Mouse (Mus musculus) ES-E14 (cell line): Measurements from ENCODE around the gene Bmper. TPM values are rescaled to one million over a fixed set of nuclear protein-coding genes. Genes with fewer than 3 reads are reported as not detected.

Experiments
- DNase-seq: peaks from one replicate; pipeline ENCODE4 v3.0.0-alpha.2; 2013; ENCODE audit warnings: low read depth, low spot score
- H3K27ac ChIP-seq: 2 replicates; pipeline ENCODE4 v1.5.1; 2012; ENCODE audit warnings: low read depth, mild to moderate bottlenecking, low read length, moderate library complexity, mixed read lengths; ENCODE audit not compliant: poor library complexity, insufficient read depth, severe bottlenecking
- H3K36me3 ChIP-seq: 2 replicates; pipeline ENCODE4 v1.6.1; 2012; ENCODE audit warnings: mild to moderate bottlenecking, low read length, moderate library complexity, mixed read lengths; ENCODE audit not compliant: control insufficient read depth, poor library complexity, insufficient read depth, severe bottlenecking
- H3K4me1 ChIP-seq, 2 experiments: fragments of 150-350 bp in 1 of 2; sonication (generic) in 1 of 2; 2 replicates each; pipeline ENCODE4 v1.6.1; 2012; ENCODE audit warnings: low read length in 2 of 2, mild to moderate bottlenecking in 1 of 2, mixed read lengths in 1 of 2; ENCODE audit not compliant: control insufficient read depth in 2 of 2, insufficient read depth in 2 of 2, poor library complexity in 1 of 2
- H3K4me3 ChIP-seq, 2 experiments: fragments of 150-350 bp in 1 of 2; sonication (generic) in 1 of 2; 2 replicates each; pipeline ENCODE4 v1.5.1; 2012; ENCODE audit warnings: low read length in 2 of 2, low read depth in 1 of 2, mild to moderate bottlenecking in 1 of 2, mixed read lengths in 1 of 2; ENCODE audit not compliant: insufficient read depth in 1 of 2, poor library complexity in 1 of 2, severe bottlenecking in 1 of 2
- H3K9ac ChIP-seq: 2 replicates; pipeline ENCODE4 v1.6.1; 2012; ENCODE audit warnings: low read depth, mild to moderate bottlenecking, low read length, mixed read lengths; ENCODE audit not compliant: poor library complexity, insufficient read depth, severe bottlenecking
- H3K9me3 ChIP-seq: fragments of 150-350 bp; sonication (generic); 2 replicates; pipeline ENCODE4 v1.6.1; 2012; ENCODE audit warnings: low read depth, mild to moderate bottlenecking, low read length; ENCODE audit not compliant: control insufficient read depth, insufficient read depth
- CHD2 ChIP-seq: IDR thresholded peaks from 2 replicates; pipeline ENCODE4 v1.6.1; 2014; ENCODE audit warnings: mild to moderate bottlenecking, low read depth, low read length, inconsistent platforms
- HCFC1 ChIP-seq: IDR thresholded peaks from 2 replicates; pipeline ENCODE4 v1.6.1; 2012; ENCODE audit warnings: low read length, inconsistent platforms, borderline replicate concordance; ENCODE audit not compliant: insufficient read depth
- MAFK ChIP-seq: IDR thresholded peaks from 2 replicates; pipeline ENCODE4 v1.6.1; 2014; ENCODE audit warnings: mild to moderate bottlenecking, low read depth, low read length, inconsistent platforms; ENCODE audit not compliant: insufficient read depth
- ZC3H11A ChIP-seq: IDR thresholded peaks from 2 replicates; pipeline ENCODE4 v1.6.1; 2012; ENCODE audit warnings: low read depth, mild to moderate bottlenecking, inconsistent platforms, low read length, borderline replicate concordance
- ZNF384 ChIP-seq: IDR thresholded peaks from 2 replicates; pipeline ENCODE4 v1.6.1; 2012; ENCODE audit warnings: low read depth, low read length, inconsistent platforms
- in situ Hi-C, 2 experiments: fragments of 600-800 bp; cut with MboI; formaldehyde crosslinking; loops; one replicate each; pipeline ENCODE4 v1.15.1; 2025; ENCODE audit warnings: low sequenced_read_pairs in 2 of 2, inconsistent platforms in 1 of 2; ENCODE audit not compliant: unreplicated experiment in 2 of 2
- total RNA-seq: library from RNA; depleted of rRNA; stranded (reverse); fragments of 300-350 nt; gene quantifications from 2 replicates; pipeline ENCODE4 v1.2.3, GENCODE M21; 2012

Gene Bmper
- total RNA-seq, 1 experiment = 2.5 TPM

DNA sequence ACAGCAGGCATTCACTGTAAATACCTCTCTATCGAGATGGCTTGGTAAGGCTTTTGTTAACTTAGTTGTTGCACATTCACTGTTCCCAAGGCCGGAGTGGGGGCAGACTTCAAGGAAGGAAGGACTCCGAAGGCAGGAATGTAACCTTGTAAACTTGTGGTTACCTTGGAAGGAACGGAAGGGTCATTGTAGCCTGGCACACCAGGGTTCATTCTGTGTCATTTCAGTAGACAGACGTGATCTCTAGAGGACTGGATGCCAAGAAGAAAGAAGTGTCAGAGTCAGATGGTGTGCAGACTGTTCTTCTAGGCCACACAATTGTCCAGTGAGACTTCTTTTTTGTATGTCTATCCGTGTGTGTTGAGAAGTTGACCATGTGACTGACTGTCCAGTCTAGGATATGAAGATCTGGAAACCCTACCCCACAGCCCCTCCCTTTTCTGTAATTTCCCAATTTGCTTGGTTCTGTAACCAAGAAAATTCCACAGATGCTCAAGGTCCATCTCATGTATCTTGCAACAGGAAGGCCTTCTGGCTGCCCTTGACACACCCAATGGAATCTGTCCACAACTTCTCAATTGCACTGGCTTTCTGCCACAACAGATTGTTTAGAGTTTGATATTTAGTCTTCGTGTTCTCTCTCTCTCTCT is 242.2 kb downstream of the Bmper start:
- no peak for TF ChIP-seq HCFC1
- TF ChIP-seq CHD2 = no peak
- no peak for TF ChIP-seq MAFK
- TF ChIP-seq ZNF384 = no peak
- no peak for TF ChIP-seq ZC3H11A
- Histone ChIP-seq H3K27ac (no peak overlapping the region), H3K4me3 (no peak overlapping the region), H3K36me3 (no peaks in the 10 kb centered on the region), H3K9ac (no peak overlapping the region), H3K9me3 (no peaks in the 10 kb centered on the region), H3K4me1 (no peaks in the 10 kb centered on the region)
- in situ Hi-C loops = no loop called here
- no peak for DNase-seq

DNA sequence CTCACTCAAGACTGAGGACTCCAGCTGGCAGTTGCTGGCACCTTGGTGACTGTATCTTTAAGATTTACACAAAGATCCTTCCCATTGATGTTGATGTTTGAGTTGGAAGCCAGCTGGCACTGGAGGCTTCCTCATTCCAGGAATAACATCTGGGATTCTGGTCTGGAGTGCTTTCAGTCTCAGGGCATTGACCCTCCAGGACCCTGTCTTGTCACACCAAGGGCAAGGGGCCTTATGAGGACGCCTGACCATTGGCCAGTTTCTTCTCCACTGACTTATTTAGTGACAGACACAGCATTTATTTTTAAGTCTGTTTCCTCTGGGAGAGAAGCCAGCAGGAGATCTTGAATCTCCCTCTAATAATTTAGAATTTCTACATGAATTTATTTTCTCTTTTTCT is 247.0 kb downstream of the Bmper start:
- Histone ChIP-seq H3K36me3 (no peaks in the 10 kb centered on the region), H3K9ac (no peak overlapping the region), H3K4me3 (no peak overlapping the region), H3K27ac (no peak overlapping the region), H3K4me1 (no peaks in the 10 kb centered on the region), H3K9me3 (no peaks in the 10 kb centered on the region)
- DNase-seq = no peak
- in situ Hi-C loops = no loop called here
- TF ChIP-seq ZNF384 = no peak
- no peak for TF ChIP-seq HCFC1
- no peak for TF ChIP-seq ZC3H11A
- no peak for TF ChIP-seq MAFK
- no peak for TF ChIP-seq CHD2

DNA sequence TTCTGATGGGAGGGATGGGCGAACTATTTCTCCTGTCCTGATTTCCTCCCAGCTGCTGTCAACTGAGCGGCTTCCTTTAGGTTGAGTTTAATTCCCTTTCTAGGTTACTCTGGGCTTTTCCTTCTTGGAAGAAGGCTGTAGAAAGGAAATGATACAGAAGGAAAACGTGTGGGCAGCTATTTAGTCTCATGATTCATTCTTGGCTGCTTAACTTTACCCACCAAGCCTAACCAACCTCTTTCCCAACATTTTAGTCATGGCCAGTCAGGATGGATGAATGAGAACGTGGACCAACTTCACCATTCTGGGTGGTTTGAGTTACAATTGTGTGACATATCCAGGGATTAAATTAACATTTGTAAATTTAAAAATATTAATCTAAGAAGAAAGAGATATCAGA is 263.0 kb downstream of the Bmper start:
- Histone ChIP-seq H3K27ac (no peak overlapping the region), H3K9ac (no peak overlapping the region), H3K4me1 (no peaks in the 10 kb centered on the region), H3K9me3 (no peaks in the 10 kb centered on the region), H3K36me3 (no peaks in the 10 kb centered on the region), H3K4me3 (no peak overlapping the region)
- TF ChIP-seq MAFK = no peak
- no peak for TF ChIP-seq ZNF384
- TF ChIP-seq ZC3H11A = no peak
- no peak for TF ChIP-seq HCFC1
- TF ChIP-seq CHD2 = no peak
- in situ Hi-C loops = no loop called here
- no peak for DNase-seq

DNA sequence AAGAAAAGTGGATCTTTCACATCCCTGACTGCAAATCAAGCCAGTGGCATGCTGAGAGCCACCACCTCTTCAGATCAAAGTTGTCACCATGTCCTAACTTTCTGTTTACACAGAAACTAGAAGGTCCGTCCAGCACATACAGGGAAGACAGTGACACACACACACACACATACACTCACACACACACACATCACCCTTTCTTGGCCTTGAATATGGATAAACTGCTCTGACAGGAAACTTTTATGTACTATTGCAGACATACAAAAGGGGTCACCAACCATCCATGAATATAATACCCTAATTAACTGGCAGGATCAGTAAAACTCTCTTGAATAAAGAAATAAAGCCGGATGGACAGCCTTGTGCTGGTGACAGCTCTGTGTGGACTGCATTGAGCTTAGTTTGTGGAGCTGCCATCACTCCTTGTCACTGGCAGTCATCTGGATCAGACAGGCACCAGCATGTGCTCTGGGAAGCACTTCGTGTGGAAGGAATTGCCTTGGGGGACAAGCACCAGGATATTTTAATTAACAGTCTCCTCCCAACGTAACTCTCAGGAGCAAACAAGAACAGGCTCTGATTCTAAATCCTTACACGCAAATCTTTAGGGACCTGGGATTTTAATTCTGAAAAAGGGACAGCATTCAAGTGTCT is 264.0 kb downstream of the Bmper start:
- Histone ChIP-seq H3K36me3 (no peaks in the 10 kb centered on the region), H3K4me1 (no peaks in the 10 kb centered on the region), H3K9ac (no peak overlapping the region), H3K4me3 (no peak overlapping the region), H3K9me3 (no peaks in the 10 kb centered on the region), H3K27ac (no peak overlapping the region)
- TF ChIP-seq CHD2 (no peak), ZC3H11A (no peak), ZNF384 (no peak), HCFC1 (no peak), MAFK (no peak)
- in situ Hi-C loops = no loop called here
- no peak for DNase-seq

DNA sequence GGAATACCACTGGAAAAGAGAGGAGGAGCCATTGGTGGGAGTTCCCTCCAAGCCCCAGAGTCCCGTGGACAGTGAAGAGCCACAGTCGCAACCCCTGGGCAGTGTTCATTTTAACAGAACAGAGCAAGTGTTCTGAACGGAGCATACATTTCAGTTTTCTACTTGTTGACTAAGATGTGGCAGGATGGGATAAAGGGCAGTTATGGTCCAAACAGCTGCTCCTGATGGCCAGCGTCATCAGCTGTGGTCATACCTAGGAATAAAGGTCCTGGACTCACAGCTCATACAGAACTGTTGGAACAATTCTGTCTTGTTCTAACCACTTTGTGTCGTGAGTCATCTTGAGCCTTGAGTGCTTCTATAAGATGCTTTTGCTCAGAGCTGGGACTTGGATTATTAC is 265.4 kb downstream of the Bmper start:
- no peak overlapping the region for H3K4me3 ChIP-seq

More for the DNA sequence above, 265.4 kb downstream of the Bmper start:
- Histone ChIP-seq H3K27ac (no peak overlapping the region), H3K9ac (no peak overlapping the region), H3K36me3 (no peaks in the 10 kb centered on the region), H3K9me3 (no peaks in the 10 kb centered on the region), H3K4me1 (no peaks in the 10 kb centered on the region)
- no peak for DNase-seq
- in situ Hi-C loops = no loop called here
- no peak for TF ChIP-seq MAFK
- no peak for TF ChIP-seq CHD2
- no peak for TF ChIP-seq HCFC1
- TF ChIP-seq ZNF384 = no peak
- TF ChIP-seq ZC3H11A = no peak
